Mouse (Mus musculus): Measurements from ENCODE around the gene Srrm2. TPM values are rescaled to one million over a fixed set of nuclear protein-coding genes. Genes with fewer than 3 reads are reported as not detected.

Gene Srrm2
- polyA plus RNA-seq, 1 experiment from 2014 or later: 334 TPM

- ATAC-seq: peak; percentile 51
- Histone ChIP-seq H3K9ac (no peak overlapping the region), H3K27ac (no peak overlapping the region), H3K4me2 (peak overlapping the region; percentile 65), H3K4me3 (peak overlapping the region; percentile 26), H3K36me3 (no peaks in the 10 kb centered on the region), H3K4me1 (peaks cover 9% of the 10 kb centered on the region), H3K9me3 (replicated peaks) (no peaks in the 10 kb centered on the region), H3K27me3 (replicated peaks) (peaks cover 19% of the 10 kb centered on the region)
- WGBS (ENCODE audit: insufficient replicate concordance): 45% methylated on average over 23 of the region's 23 CpGs
Measured at GRCm38 (mm10) chr17:23843141-23843811, 52.9 kb downstream of the Srrm2 start.

- no peaks in the 10 kb centered on the region for H3K9me3 ChIP-seq (replicated peaks)
- H3K4me1 ChIP-seq: peaks cover 9% of the 10 kb centered on the region
- WGBS (ENCODE audit: insufficient replicate concordance): 10% methylated on average over 19 of the region's 19 CpGs
- H3K4me3 ChIP-seq: peak within 1 kb of the TSS; percentile 26
- no peak within 1 kb of the TSS for H3K27ac ChIP-seq
- H3K36me3 ChIP-seq: no peaks in the 10 kb centered on the region
- peak; percentile 75 for ATAC-seq
- peaks cover 16% of the 10 kb centered on the region; the same call in 1 of the 2 replicates for H3K27me3 ChIP-seq (replicated peaks)
- no peak within 1 kb of the TSS for H3K9ac ChIP-seq
- peak within 1 kb of the TSS; percentile 65 for H3K4me2 ChIP-seq
Measured at GRCm38 (mm10) chr17:23843812-23844273, 53.5 kb downstream of the Srrm2 start, which contains the start of the genes Prss32 and Prss41. Gene Prss32 (plus strand): TSS chr17:23843855. Gene Prss41 (minus strand): TSS chr17:23844172.

- no peaks in the 10 kb centered on the region for H3K4me1 ChIP-seq
- H3K4me2 ChIP-seq: no peak overlapping the region
- ATAC-seq: no peak
- no peak overlapping the region for H3K9ac ChIP-seq
- no peaks in the 10 kb centered on the region; the same call in 1 of the 2 replicates for H3K27me3 ChIP-seq (replicated peaks)
- no peak overlapping the region for H3K27ac ChIP-seq
- H3K9me3 ChIP-seq (replicated peaks): no peaks in the 10 kb centered on the region
- 39% methylated on average over 2 of the region's 2 CpGs for WGBS (ENCODE audit: insufficient replicate concordance)
- H3K4me3 ChIP-seq: no peak overlapping the region
- H3K36me3 ChIP-seq: no peaks in the 10 kb centered on the region
Measured at GRCm38 (mm10) chr17:23850028-23850427, 59.7 kb downstream of the Srrm2 start.

- Histone ChIP-seq H3K4me1 (no peaks in the 10 kb centered on the region), H3K4me3 (no peak overlapping the region), H3K27me3 (replicated peaks) (no peaks in the 10 kb centered on the region; the same call in 1 of the 2 replicates), H3K36me3 (no peaks in the 10 kb centered on the region), H3K9ac (no peak overlapping the region), H3K27ac (no peak overlapping the region), H3K9me3 (replicated peaks) (no peaks in the 10 kb centered on the region), H3K4me2 (no peak overlapping the region)
- 55% methylated on average over 18 of the region's 19 CpGs for WGBS (ENCODE audit: insufficient replicate concordance)
- no peak for ATAC-seq
Measured at GRCm38 (mm10) chr17:23850853-23851749, 60.8 kb downstream of the Srrm2 start.

GRCm38 (mm10) chr17:23853292-23853691 lies 63.0 kb downstream of the Srrm2 start:
- H3K4me3 ChIP-seq: no peak overlapping the region
- ATAC-seq: no peak
- WGBS (ENCODE audit: insufficient replicate concordance): 25% methylated on average over 5 of the region's 5 CpGs

GRCm38 (mm10) chr17:23854229-23854765 lies 64.0 kb downstream of the Srrm2 start:
- no peaks in the 10 kb centered on the region for H3K9me3 ChIP-seq (replicated peaks)
- H3K4me1 ChIP-seq: no peaks in the 10 kb centered on the region
- no peaks in the 10 kb centered on the region; the same call in 1 of the 2 replicates for H3K27me3 ChIP-seq (replicated peaks)
- no peaks in the 10 kb centered on the region for H3K36me3 ChIP-seq
- H3K9ac ChIP-seq: no peak overlapping the region
- no peak overlapping the region for H3K4me2 ChIP-seq
- no peak overlapping the region for H3K4me3 ChIP-seq
- no peak overlapping the region for H3K27ac ChIP-seq
- 75% methylated on average over 10 of the region's 10 CpGs for WGBS (ENCODE audit: insufficient replicate concordance)
- no peak for ATAC-seq

More at GRCm38 (mm10) chr17:23853292-23853691, 63.0 kb downstream of the Srrm2 start:
- no peak overlapping the region for H3K9ac ChIP-seq
- H3K9me3 ChIP-seq (replicated peaks): no peaks in the 10 kb centered on the region
- H3K4me2 ChIP-seq: no peak overlapping the region
- no peaks in the 10 kb centered on the region; the same call in 1 of the 2 replicates for H3K27me3 ChIP-seq (replicated peaks)
- no peak overlapping the region for H3K27ac ChIP-seq
- no peaks in the 10 kb centered on the region for H3K4me1 ChIP-seq
- H3K36me3 ChIP-seq: no peaks in the 10 kb centered on the region

GRCm38 (mm10) chr17:23857193-23857592 lies 66.9 kb downstream of the Srrm2 start:
- H3K9ac ChIP-seq: no peak overlapping the region
- ATAC-seq: no peak
- peaks cover 5% of the 10 kb centered on the region; the same call in 1 of the 2 replicates for H3K27me3 ChIP-seq (replicated peaks)
- H3K4me2 ChIP-seq: no peak overlapping the region
- 73% methylated on average over 6 of the region's 6 CpGs for WGBS (ENCODE audit: insufficient replicate concordance)
- H3K36me3 ChIP-seq: no peaks in the 10 kb centered on the region
- no peak overlapping the region for H3K4me3 ChIP-seq
- H3K9me3 ChIP-seq (replicated peaks): no peaks in the 10 kb centered on the region
- no peaks in the 10 kb centered on the region for H3K4me1 ChIP-seq
- H3K27ac ChIP-seq: no peak overlapping the region

- WGBS (ENCODE audit: insufficient replicate concordance): 71% methylated on average over 2 of the region's 2 CpGs
- Histone ChIP-seq H3K9ac (no peak overlapping the region), H3K4me1 (no peaks in the 10 kb centered on the region), H3K9me3 (replicated peaks) (no peaks in the 10 kb centered on the region), H3K36me3 (no peaks in the 10 kb centered on the region), H3K27me3 (replicated peaks) (peaks cover 5% of the 10 kb centered on the region; the same call in 1 of the 2 replicates), H3K4me2 (no peak overlapping the region), H3K27ac (no peak overlapping the region), H3K4me3 (no peak overlapping the region)
- ATAC-seq: no peak
Measured at GRCm38 (mm10) chr17:23857913-23858312, 67.6 kb downstream of the Srrm2 start.

GRCm38 (mm10) chr17:23862926-23863325 lies 72.6 kb downstream of the Srrm2 start:
- no peak overlapping the region for H3K4me2 ChIP-seq
- no peaks in the 10 kb centered on the region for H3K9me3 ChIP-seq (replicated peaks)
- 0 out of 2 replicates have a peak, but pooled peaks cover 5% of the 10 kb centered on the region for H3K27me3 ChIP-seq (replicated peaks)
- no peak overlapping the region for H3K4me3 ChIP-seq
- 63% methylated on average over 4 of the region's 4 CpGs for WGBS (ENCODE audit: insufficient replicate concordance)
- H3K4me1 ChIP-seq: no peaks in the 10 kb centered on the region
- ATAC-seq: no peak
- H3K36me3 ChIP-seq: no peaks in the 10 kb centered on the region
- no peak overlapping the region for H3K27ac ChIP-seq
- no peak overlapping the region for H3K9ac ChIP-seq

- no peaks in the 10 kb centered on the region for H3K27me3 ChIP-seq (replicated peaks)
- H3K9me3 ChIP-seq (replicated peaks): no peaks in the 10 kb centered on the region
- ATAC-seq: no peak
- whole genome bisulfite sequencing (ENCODE audit: insufficient replicate concordance): 65% methylated on average over 15 of the region's 15 CpGs
- H3K9ac ChIP-seq: no peak within 1 kb of the TSS
- no peak within 1 kb of the TSS for H3K4me3 ChIP-seq
- no peak within 1 kb of the TSS for H3K4me2 ChIP-seq
- no peaks in the 10 kb centered on the region for H3K36me3 ChIP-seq
- no peak within 1 kb of the TSS for H3K27ac ChIP-seq
- H3K4me1 ChIP-seq: no peaks in the 10 kb centered on the region
Measured at GRCm38 (mm10) chr17:23867756-23868155, 77.4 kb downstream of the Srrm2 start, which contains the start of gene Prss21. Gene Prss21 (plus strand): TSS chr17:23868056.

GRCm38 (mm10) chr17:23868513-23868912 lies 78.2 kb downstream of the Srrm2 start:
- Histone ChIP-seq H3K36me3 (no peaks in the 10 kb centered on the region), H3K4me2 (no peak overlapping the region), H3K9ac (no peak overlapping the region), H3K4me1 (no peaks in the 10 kb centered on the region), H3K9me3 (replicated peaks) (no peaks in the 10 kb centered on the region), H3K27me3 (replicated peaks) (no peaks in the 10 kb centered on the region), H3K27ac (no peak overlapping the region), H3K4me3 (no peak overlapping the region)
- no peak for ATAC-seq
- WGBS (ENCODE audit: insufficient replicate concordance): 69% methylated on average over 11 of the region's 11 CpGs
